Mouse (Mus musculus) left cerebral cortex, adult 8-10 months (tissue): ENCODE measurements around the gene Fance. TPM values are rescaled to one million over a fixed set of nuclear protein-coding genes. Genes with fewer than 3 reads are reported as not detected.
A peak's percentile ranks its signal among the peaks of the same experiment; 100 is the strongest.
"Not testable (repeated sequence)": the region's sequence is repeated elsewhere in the genome, so short reads cannot be mapped to it uniquely, and the experiment has no call there.

Source experiments
- DNase-seq, 2 experiments: peaks; one replicate each; pipeline ENCODE4 v3.0.0; 2022; ENCODE audit warnings: low spot score in 2 of 2
- total RNA-seq, 4 experiments: library from RNA; stranded (reverse); gene quantifications; 2 replicates each; pipeline ENCODE4 v1.2.4; 2022

Gene Fance
- total RNA-seq, 4 experiments from 2014 or later: 29.4 to 31.2 (median 30.5) TPM

DNA sequence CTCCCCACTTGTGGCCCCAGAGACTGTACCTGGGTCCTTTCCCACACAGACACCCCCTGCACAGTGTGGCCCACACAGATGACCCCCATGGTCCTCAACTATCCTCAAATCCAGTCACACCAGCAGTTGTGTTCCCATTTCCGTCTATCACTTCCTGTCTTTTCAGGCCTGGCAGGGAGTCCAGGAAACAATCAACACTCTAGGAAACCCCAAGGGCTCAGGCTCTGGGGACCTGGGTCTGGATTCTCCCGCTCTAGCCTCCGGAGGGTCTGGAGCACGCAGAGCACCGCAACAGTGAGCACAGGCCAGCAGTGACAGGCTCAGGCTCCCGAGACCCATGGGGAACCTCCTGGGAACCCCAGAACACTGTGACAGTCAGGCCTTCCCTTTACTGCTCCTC is 34.9 kb downstream of the Fance start:
- no peak for DNase-seq

DNA sequence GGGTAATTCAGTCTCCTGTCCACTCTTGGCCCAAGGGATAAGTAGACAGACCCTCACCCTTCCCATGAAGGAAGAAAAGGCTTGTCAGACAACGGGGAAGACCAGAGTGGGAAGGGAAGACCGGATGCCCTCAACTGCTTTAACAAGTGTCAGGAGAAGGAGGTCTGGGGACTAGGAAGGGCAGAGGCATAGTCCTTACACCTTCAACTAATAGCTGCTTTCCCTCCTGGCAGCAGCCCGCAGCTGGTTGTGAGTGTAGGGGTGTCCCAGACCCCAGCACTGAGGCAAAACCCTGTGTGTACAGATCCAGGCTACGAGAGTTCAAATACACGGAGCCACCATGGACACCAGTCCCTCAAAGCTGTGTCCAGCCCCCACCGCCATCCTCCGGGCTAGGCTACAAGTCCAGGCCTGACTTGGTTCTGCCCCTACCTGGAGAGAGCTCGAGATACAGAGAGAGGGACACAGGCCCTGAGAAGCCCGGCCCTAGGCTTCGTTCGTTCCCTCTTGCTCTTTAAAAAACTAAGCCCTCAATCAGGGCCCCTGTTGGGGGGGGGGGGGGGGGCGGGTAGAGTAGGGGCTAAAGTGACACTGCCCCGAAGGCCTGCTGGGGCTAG is 36.1 kb downstream of the Fance start:
- DNase-seq: no peak

DNA sequence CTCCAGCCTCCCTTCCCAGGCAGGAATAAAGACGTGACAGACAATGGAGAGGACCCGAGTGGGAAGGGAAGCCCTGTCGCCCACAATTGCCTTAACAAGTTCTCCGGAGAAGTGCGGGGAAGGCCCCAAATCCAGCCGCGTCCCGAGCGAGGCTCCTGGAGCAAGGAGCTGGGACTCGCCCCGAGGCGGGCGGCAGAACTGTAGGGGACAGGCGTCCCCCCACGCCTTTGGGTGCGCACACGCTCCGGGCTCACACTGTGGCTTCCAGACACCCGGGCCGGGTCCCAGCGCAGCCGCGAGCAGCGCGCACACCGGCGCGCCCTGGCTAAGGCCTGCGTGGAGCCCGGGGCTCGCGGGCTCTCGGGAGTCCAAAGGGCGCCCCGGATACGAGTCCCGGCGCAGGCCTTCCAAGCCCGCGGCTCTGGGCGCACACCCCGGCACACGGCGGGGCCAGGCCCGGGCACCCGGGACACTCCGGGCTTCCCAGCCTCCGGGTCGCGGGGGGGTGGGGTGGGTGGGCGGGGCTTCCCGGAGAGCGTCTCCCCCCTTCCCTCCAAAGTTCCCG is 36.7 kb downstream of the Fance start:
- DNase-seq: no peak

DNA sequence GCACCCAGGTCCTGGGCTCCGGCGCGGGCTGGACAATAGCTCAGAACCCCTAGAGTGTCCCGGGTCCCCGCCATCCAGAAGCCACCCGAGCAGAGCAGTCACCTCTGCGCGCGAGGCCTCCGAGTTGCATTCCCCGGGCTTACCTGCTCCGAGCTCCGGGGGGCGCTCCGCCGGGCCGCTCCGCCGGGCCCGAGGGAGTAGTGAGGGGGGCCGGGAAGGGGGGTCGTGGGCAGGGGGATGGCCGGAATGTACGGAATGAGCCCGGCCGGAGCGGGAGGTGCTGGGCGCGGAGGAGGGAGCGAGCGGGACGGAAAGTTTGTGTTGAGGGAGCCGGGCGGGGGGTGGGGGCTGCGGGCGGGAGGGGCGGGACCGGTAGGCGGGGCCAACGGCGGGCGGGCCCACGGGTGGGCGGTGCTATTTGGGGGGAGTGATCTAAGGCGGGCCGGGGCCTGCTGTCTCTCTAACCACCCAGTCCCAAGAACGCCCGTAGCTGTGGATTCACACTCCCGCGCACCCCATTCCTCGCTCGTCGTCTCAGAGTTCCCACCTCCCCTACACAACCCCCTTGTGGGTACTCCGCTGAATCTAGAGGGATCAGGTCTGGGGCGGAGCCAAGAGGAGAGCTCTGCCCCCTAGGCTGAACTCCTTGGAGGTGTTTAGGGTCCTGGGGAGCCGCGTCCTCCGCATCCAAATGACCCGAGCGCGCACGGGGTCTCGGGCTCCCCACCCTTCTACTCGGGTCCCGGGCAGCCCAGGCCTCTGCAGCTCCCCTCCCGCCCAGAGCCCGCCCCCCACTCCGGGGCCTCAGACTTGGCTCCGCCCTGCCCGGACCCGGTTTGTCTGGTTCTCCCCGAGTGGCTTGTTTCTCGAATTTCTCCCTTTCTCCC is 37.4 kb downstream of the Fance start, which contains the start of gene Tead3:
Tead3 (minus strand) TSS at position 352 of the 887 bp plus-strand sequence.
- no peak for DNase-seq

DNA sequence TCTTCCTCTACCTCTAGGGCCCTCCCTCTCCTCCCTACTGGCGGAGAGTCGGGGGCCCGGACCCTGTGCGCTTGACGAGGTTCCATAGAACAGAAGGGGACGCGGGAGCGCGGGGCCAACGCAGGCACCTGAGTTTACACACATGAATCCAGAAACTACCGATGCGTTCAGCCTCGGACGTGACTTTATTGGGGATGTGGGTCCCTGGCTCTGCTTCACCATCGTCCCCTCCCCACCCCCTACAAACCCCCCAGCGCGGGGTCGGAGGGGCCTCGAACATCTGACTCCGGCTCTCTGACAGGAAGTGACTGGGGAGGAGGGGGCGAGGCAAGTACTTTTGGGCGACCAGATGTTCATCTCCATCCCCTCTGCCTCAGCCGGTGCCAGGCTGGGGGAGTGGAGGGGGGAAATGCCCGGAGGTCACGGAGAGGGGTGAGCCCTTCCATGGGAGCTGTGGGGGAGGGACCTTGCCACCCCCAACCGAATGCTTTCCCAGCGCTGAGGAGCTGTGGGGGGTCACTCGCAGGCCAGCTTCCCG is 38.1 kb downstream of the Fance start:
- DNase-seq: no peak

DNA sequence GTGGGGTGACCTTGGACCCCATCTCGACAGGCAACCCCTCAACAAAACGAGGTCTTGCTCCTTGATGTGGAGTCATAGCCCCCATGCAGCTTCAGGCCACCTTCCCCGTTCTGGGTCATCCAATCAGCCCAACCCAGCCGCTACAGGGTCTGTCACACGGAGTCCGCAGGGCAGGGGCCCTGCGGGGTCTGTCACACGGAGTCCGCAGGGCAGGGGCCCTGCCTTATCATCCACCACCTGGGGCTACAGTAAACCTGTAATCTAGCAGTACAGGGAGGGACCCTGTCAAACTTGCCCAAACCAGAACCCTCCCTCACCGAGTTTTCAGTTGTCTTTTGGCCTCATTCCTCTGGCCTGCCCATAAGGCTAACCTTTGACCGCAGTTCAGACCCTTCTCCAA is 38.7 kb downstream of the Fance start:
- DNase-seq: no peak

DNA sequence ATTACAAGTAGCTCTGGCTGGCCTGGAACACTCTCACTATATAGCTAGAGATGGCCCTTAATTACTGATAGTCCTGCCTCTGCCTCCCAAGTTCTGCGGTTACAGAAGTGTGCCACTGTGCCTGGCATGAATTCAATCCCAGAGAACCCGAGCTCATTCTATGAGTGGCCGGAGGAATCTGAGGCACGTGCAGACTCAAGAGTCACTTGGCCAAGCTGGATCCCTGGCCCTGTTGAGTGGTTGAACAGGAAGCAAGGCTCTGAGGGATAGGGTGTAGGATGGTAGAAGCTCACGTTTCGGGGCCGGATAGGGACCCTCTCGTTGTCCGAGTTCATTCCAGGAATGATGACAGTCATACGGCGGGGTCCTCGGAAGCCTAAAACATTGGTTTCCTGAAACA is 42.6 kb downstream of the Fance start:
- no peak for DNase-seq

DNA sequence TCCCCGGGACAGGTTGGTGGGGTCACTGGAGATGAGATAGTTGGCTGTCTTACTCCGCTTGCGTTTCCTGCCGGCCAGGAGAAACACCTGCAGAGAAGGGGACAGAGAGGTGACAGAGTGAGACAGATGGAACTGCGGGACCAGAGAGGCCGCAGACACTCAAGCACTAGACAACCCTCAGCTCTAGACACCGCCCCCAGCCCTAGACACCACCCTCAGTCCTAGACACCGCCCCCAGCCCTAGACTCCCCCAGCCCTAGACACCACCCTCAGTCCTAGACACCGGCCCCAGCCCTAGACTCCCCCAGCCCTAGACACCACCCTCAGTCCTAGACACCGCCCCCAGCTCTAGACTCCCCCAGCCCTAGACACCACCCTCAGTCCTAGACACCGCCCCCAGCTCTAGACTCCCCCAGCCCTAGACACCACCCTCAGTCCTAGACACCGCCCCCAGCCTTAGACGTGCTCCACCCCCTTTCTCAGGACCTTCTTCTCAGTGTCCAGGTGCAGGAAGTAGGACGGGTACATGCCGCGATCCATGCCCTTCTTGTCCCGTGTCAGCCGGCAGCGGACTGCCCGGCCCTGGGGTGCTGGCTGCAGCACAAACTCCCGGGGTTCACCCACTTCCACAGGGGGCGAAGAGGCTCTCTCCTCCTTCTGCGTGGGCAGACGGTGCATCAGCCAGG is 45.4 kb downstream of the Fance start:
- not testable (repeated sequence) for DNase-seq

DNA sequence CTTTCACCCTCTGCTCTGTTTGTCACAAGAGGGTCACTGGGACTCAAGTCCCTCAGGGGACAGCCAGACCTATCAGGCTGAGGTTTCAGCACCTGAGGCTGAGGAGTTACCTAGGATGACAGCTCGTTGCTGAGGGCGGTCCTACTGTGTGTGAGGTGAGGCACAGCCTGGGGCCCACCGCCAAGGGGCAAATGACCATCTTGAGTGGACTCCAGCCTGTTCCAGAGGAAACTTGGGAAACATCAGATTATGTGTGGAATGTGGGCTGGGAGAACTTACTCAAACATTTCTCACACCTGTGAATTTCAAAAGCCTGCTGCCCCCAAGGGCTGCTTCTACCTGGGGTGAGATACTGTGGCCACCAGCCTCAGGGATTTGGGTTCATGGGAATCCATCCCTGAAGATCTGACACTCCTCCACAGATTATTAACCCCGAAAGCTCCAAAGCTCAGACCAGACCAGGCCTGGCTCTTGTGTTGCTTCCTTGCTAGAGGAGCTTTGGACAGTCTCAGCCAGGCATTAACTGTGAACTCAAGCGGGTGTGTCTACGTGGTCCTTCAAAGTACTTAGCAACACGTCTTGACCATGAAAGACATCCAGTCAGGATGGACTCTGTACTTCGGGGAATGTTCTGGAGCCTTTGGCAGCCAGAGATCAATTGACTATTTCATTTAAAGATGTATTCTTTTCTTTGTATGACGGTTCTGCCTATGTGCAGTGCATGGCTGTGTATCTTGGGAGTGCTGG is 47.4 kb downstream of the Fance start:
- no peak for DNase-seq

DNA sequence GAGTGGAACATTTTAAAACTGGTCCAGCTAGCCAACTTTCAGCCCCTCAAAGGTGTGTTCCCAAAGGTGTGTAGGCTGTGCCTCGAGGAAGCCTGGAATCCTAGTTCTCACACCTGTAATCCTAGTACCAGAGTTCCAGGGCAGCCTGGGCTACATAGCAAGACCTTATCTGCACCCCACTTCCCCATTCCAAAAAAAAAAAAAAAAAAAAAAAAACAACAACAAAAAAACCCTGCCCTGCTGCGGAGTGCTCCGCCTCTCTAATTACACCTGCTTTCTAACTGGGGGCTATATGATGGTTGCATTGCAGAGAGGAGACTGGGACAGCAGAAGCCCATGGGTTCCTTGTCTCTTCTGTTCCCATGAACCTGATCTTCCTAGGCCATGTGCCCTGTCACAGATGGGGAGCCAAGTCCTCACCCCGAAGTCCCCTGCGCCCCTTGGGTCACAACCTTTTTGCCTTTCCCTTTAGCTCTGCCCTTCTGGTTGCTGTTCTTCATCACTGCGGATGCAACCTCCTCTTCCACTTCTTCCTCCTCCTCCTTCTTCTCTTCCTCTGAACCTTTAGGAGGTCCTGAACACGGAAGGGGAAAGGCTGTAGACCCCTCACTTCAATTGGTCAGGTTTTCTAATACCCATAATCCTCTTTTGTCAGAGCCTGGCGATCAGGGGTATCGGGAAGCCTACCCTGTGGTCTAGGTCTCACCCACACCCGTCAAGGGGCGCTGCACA is 48.8 kb downstream of the Fance start:
- no peak for DNase-seq

DNA sequence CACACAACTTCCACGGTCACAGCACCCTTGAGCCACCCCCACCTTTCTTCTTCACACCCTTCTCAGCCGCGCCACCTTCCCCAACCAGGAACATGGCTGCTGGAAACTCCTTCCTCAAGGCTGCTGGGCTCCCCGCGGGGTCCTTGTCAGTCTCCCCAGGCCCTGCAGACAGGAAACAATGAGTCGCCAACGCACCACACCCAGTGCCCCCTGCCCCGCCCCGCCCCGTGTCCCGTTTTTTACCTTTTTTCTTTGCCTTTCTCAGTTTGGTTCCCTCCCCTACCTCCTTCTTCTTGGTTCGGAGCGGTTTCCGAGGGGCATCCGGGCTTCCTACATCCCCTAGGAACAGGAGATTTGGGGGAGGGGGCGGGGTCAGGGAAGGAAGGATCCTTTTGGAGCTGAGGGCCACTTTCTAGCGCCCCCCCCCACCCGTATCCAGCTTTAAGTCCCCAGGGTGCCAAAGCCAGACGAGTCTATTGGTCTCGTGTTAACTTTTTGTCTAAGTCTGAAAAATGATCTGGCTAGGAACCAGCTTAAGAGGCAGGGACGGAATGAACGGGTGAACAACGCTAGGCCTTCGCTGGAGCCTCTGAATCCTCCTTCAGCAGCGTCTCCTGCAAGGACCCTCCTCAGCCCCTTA is 49.5 kb downstream of the Fance start:
- DNase-seq: no peak

DNA sequence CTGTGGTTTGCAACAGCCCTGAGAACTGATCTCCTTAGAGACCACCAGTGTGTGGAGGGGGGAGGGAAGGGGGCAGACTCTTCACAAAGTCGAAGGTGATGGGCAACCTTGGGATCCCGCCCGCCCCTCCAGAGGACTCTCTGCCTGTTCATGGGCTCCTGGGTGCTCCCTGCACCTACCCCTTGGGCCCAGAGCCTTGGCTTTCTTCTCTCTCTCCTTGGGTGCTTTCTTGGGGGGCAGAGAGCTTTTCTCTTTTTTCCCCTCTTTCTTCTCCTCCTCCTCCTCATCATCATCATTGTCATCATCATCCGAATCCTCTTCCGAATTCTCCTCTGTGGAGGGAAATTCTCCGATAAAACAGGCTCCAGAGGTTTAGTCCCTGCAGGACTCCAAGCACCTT is 50.2 kb downstream of the Fance start:
- DNase-seq: no peak

DNA sequence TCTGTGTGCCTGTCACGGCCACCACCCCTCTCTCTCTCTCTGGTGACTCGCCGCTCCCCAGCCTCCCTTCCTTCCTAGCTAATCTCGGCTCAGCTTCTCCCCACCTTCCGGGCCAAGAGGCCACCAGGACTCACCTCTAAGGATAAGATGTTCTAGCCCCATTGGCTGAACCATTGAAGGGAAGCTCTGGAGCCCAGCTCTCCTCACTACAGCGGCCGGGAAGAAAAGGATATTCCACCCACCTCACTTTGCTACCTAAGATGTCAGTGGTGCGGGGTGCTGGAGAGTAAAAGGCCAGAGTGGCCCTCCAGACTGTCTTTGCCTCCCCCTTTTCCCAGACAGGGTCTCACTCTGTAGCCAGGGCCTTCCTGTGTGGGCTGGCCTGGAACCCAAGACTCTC is 51.8 kb downstream of the Fance start, which contains the start of gene Tulp1:
Tulp1 (minus strand) TSS at position 101 of the 400 bp plus-strand sequence.
- no peak for DNase-seq

DNA sequence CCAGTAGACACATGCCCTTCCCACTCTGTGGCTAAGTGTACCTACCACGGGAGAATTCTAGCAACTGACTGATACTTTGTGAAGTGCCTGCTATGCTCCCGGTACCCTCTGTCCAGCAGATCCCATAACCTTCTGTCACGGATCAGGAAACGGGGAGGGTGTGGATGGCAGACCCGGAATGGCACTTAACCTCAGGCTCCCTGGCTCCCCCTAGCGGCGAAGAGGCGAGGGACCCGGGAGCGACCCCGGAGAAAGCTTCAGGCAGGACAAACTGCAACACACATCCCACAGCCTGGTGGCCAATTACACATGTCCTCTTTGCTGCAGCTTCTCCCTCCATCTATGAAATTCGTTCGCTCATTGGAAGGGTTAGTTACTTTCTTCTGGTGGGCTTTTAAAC is 55.1 kb downstream of the Fance start:
- peak in 1 of 2 experiments; percentile 44 for DNase-seq

DNA sequence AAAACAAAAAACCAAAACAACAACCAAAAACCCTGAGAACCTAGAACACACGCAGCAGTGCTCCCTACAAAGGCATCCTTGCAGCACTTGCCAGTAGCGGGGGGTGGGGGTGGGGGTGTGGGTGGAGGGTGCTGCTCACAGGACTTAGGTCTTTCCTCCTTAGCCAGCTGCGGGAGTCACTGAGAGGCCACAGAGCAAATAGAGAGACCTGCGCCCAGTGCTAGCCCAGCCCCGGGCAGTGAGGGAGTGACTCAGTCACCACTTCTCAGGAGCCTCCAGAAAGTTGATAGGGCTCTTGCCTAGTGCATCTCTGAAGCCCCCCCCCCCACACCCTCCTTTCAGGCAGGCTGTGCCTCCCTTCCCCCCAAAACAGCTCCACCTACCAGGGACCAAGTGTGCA is 55.7 kb downstream of the Fance start:
- DNase-seq: no peak

DNA sequence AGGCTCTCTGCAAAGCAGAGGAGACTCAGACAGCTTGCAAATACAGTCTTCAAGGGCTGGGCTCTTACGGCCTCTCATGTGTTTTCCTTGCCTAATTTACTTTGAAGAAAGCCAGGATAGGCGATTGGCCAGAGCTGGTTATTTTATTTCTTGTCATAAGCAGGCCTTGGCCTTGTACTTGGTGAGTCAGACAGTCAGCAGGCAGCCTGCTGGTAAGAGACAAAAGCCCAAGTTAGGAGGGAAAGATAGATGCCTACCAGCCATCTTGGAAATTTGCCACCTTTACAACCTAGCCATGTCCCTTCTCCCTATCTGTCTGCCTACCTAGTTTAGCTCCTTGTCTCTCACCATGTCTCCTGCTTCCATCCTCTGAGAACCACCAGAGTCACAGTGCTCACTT is 58.0 kb downstream of the Fance start:
- DNase-seq: no peak

DNA sequence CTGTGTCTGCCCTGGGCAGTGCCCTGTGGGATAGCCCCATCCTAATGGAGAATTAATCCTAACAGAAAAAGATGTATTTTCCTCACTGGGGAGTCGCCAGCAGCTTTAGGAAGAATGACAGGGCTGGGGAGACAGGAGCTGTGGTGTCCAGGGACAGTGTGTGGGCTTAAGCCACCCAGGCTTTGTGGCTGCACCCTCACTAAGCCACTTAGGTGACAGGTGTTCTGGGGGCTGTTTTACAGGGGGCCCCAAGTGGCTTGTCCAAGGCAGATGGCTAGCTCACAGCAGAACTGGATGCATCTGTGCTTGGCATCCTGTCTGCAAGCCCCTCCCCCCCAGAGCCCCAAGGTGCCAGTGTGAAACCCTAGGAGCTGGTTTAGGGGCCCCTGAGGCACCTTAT is 58.6 kb downstream of the Fance start:
- DNase-seq: no peak

DNA sequence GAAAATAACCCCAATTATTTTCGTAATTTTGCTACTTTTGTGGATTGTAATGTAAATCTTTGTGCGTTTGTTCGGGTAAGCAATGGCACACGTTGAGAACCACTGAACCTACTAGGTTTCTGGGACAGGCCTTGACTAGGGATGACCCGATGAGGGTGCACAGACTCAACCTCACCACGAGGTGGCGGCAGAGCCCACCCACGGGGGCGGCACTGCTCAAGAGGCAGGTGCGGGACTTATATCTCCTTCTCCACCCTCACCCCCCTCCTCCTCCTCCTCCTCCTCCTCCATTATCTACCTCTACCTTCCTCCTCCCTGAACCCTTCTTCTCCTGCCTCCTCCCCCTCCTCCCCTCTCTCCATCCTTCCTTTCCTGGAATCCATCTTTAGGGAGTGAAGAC is 60.5 kb downstream of the Fance start:
- DNase-seq: no peak

DNA sequence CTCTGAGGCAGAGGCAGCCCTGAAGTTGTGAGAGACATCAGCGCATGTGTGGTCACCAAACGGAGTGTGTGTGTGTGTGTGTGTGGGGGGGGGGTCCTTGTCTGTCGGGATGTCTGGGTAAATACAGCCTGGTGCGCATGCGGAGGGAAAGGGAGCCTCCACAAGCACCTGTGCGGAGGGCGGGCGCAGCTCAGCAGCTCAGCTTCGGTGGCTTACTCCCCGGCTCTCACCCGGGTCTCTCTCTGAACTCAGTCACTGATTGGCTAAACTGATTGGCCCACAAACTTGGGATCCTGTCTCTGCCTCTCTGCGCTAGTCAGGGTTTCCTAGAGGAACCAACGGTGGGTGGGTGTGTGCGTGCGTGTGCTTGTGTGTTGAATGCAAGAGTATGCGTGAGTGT is 61.2 kb downstream of the Fance start:
- no peak for DNase-seq

DNA sequence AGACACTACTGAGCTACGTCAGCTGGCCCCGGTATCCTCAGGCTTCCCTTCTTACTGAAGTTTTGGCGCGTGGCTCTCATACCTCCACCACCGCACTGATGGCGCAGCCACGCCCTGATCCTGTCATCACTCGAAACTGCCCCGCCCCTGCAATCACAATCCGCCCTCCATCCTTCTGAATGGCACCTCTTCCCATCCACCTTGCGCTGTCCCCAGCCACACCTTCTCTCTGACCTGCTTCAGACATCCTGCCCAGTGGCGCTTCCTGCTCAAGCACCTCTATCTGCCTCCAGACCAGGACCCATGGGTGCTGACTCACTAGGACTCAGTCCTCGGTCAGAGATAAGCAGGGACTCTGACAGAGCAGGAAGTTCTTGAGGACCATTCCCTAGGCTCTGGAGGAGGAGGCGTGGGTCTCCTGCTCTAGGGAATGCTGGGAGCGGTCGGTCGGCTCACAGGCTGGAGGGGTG is 62.3 kb downstream of the Fance start:
- DNase-seq: no peak
